Mouse (Mus musculus): ENCODE measurements around the gene Golga7b. TPM values are rescaled to one million over a fixed set of nuclear protein-coding genes. Genes with fewer than 3 reads are reported as not detected.

Golga7b gene
- polyA plus RNA-seq, 1 experiment from 2014 or later, result 7.7 TPM

DNA sequence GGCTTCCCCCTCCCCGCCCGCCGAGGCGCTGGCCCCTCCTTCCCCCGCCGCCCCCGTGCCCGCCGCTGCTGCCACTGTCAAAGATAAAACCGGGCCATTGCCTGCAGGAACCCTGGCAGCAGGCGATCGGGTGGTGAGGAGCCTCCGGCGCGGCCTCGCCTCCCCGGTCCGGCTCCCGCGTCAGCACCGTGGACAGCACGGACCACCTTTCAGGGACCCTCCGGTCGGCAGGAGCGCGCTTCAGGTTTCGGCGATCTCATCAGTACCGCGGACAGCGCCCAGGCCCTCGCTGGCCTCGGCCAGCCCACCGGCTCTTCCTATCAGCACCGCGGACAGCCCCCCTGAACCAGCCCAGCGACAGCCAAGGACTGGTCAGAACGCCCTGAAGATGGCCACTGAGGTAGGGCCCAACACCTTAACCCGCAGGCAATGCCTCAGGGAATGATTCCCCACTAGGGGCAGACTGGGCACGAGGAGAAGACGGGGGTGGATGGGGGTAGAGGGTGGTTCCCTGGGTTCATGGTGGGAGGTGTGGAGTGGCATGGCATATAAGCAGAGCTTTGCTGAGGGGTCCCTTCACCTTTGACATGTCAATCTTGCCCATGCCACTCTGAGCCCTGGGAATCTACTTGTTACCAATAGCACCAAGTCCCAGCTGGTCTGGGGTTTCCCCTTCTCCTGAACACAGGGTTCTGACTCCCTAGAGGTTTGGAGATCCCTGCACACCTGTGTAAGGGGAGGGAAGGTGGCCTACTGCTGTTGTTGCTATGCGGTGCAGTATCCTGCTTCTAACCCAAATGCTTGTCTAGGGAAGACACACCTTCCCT, 8.6 kb downstream of the Golga7b start:
- H3K4me2 ChIP-seq (replicated peaks), result peak overlapping the region; percentile 83
- no peaks in the 10 kb centered on the region for H3K9me3 ChIP-seq
- H3K4me3 ChIP-seq, result peak overlapping the region; percentile 56
- no peaks in the 10 kb centered on the region for H3K36me3 ChIP-seq
- 4% methylated on average over 33 of the region's 42 CpGs for WGBS
- H3K27me3 ChIP-seq, result peaks cover 34% of the 10 kb centered on the region
- peak overlapping the region; percentile 62 for H3K9ac ChIP-seq (replicated peaks)
- H3K4me1 ChIP-seq, result peaks cover 22% of the 10 kb centered on the region
- ATAC-seq (ENCODE audit: low FRiP score, low read depth), result peak; percentile 90
- peak overlapping the region; percentile 49; the same call in 1 of the 2 replicates for H3K27ac ChIP-seq (replicated peaks)

DNA sequence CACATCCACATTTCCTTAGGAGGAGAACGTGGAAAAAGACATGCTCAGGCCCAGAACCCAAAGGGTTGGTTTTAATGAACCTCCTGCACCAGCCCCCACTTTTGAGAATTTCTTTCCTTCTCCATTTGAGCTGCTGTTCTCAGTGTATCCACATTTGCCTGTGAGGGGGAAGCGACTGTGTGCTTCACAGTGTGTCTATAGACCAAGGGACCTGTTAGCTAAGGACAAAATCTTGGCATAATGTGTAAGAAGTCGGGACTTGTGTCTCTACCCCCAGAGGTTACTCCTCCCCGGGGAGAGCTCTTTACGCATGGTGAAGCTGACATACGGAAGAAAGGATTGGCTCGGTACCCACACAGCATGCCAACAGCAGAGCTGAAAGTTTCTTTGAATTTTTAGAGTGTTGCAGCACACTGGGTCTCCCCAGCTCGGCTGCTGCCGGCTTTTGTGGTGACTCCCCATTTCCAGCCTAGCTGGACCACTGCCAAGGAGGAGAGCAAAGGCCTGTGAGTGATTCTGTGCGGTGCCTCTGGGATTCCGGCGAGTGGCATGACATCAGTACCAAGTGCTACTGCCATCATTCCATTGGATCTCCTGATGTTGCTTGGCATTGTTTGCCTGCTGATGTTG, 9.4 kb downstream of the Golga7b start:
- Histone ChIP-seq H3K4me3 (peak overlapping the region; percentile 56), H3K9ac (replicated peaks) (no peak overlapping the region), H3K36me3 (no peaks in the 10 kb centered on the region), H3K9me3 (no peaks in the 10 kb centered on the region), H3K4me2 (replicated peaks) (peak overlapping the region; percentile 83), H3K27ac (replicated peaks) (no peak overlapping the region), H3K4me1 (peaks cover 22% of the 10 kb centered on the region), H3K27me3 (peaks cover 34% of the 10 kb centered on the region)
- 81% methylated on average over 12 of the region's 12 CpGs for WGBS
- no peak for ATAC-seq (ENCODE audit: low FRiP score, low read depth)

DNA sequence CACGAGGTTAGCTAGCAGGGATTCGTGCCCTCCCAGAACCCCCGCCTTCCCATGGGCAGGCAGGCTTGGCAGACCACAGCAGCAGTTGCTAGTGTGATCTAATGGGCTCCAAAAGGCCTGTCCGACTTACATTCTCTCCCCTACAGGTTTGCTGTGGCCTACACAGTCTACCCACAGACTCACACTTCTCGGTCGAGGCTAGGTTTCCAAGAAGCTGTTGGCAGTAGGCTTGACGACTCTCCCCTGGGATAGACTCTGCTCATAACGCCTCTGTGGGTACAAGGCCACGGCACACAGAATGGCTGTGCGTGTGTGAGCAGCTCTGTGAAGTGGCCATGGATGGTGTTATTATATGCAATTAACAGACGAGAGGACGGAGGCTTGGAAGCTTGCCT, 9.9 kb downstream of the Golga7b start:
- no peaks in the 10 kb centered on the region for H3K36me3 ChIP-seq
- no peaks in the 10 kb centered on the region for H3K9me3 ChIP-seq
- peaks cover 22% of the 10 kb centered on the region for H3K4me1 ChIP-seq
- no peak for ATAC-seq (ENCODE audit: low FRiP score, low read depth)
- H3K4me3 ChIP-seq, result no peak overlapping the region
- H3K4me2 ChIP-seq (replicated peaks), result no peak overlapping the region
- H3K9ac ChIP-seq (replicated peaks), result no peak overlapping the region
- H3K27ac ChIP-seq (replicated peaks), result no peak overlapping the region
- 89% methylated on average over 12 of the region's 12 CpGs for WGBS
- peaks cover 34% of the 10 kb centered on the region for H3K27me3 ChIP-seq

DNA sequence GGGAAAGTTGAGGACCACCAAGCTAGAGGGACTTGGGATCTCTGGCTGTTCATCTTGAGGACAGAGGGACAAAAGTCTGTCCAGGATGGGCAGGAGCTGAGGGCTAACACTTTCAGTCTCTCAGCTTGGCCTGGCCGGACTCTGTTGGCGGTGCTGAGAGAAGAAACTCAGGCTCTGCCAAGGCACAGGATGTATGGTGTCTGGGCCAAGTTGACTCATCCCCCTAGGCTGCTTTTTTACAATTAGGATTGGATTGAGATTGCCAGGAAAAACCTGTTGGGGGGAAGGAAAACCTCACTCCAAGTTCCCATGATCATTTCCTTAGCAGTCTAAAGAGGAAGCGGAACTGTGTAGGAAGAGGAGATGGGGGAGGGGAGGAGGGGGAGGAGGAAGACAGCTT, 10.7 kb downstream of the Golga7b start:
- Histone ChIP-seq H3K27ac (replicated peaks) (no peak overlapping the region), H3K27me3 (peaks cover 32% of the 10 kb centered on the region), H3K9ac (replicated peaks) (no peak overlapping the region), H3K36me3 (no peaks in the 10 kb centered on the region), H3K9me3 (no peaks in the 10 kb centered on the region), H3K4me3 (no peak overlapping the region), H3K4me2 (replicated peaks) (no peak overlapping the region), H3K4me1 (peaks cover 22% of the 10 kb centered on the region)
- ATAC-seq (ENCODE audit: low FRiP score, low read depth), result no peak
- WGBS, result 82% methylated on average over 3 of the region's 3 CpGs

DNA sequence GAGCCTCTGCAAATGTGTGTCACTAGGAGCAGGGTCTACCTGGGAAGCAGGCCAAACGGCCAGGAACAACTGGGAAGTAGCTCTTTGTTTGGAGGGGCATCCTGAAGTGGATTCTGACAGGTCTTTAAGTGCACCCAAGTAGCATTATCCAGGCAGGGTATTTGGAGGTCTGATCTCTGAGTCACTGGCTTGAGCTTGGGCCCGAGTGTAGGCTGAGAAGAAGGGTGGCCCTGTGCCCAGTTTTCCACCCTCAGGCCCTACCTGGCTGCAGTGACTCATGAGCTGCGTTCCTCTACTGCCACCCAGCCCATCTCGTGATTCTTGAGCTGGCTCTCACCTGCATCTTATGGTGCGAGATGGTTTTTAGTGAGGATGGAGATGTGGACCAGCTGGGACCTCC, 11.2 kb downstream of the Golga7b start:
- H3K9ac ChIP-seq (replicated peaks), result no peak overlapping the region
- no peaks in the 10 kb centered on the region for H3K36me3 ChIP-seq
- 68% methylated on average over 5 of the region's 5 CpGs for WGBS
- ATAC-seq (ENCODE audit: low FRiP score, low read depth), result no peak
- no peaks in the 10 kb centered on the region for H3K9me3 ChIP-seq
- peaks cover 27% of the 10 kb centered on the region for H3K27me3 ChIP-seq
- H3K4me1 ChIP-seq, result peaks cover 22% of the 10 kb centered on the region
- no peak overlapping the region for H3K27ac ChIP-seq (replicated peaks)
- H3K4me3 ChIP-seq, result no peak overlapping the region
- no peak overlapping the region for H3K4me2 ChIP-seq (replicated peaks)

DNA sequence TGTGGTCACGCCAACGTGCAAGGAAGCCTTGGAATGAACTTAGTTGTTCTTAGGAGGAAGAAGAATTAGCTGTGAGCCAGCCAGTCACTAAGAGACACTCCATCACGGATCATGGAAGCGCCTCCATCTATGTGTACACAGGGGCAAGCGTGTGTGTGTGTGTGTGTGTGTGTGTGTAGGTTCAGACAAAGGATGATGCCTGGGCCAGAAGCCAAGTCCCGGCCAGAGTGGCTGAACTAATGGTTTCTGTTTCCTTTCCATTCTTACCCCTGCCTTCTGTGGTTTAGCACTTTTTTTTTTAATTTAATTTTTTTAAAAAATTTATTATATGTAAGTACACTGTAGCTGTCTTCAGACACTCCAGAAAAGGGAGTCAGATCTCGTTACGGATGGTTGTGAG, 13.1 kb downstream of the Golga7b start:
- H3K27ac ChIP-seq (replicated peaks), result no peak overlapping the region
- ATAC-seq (ENCODE audit: low FRiP score, low read depth), result no peak

DNA sequence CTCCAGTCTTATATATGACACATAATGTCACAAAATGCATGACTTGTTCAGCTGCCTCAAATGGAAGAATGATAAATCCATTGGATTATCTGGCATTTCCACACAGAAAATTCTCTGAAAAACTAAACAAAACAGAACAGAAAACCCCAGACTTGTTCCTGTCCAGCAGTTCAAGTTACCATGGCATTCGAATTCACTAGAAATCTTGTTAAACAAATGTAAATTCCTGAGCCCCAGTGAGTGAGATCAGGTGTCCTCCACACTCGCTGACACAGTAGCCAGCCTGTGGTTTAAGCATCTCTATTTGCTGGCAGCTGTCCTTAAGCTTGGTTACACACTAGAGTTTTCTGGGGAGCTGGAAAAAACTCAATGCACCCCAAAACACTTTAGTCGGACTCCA, 16.1 kb downstream of the Golga7b start:
- Histone ChIP-seq H3K27ac (replicated peaks) (no peak overlapping the region), H3K9me3 (no peaks in the 10 kb centered on the region), H3K4me1 (peaks cover 5% of the 10 kb centered on the region), H3K4me2 (replicated peaks) (no peak overlapping the region), H3K27me3 (peaks cover 20% of the 10 kb centered on the region), H3K9ac (replicated peaks) (no peak overlapping the region), H3K4me3 (no peak overlapping the region), H3K36me3 (peaks cover 6% of the 10 kb centered on the region; the same call in 1 of the 2 replicates)
- 45% methylated on average over 3 of the region's 3 CpGs for WGBS
- ATAC-seq (ENCODE audit: low FRiP score, low read depth), result no peak

More for the DNA sequence above, 13.1 kb downstream of the Golga7b start:
- Histone ChIP-seq H3K9me3 (no peaks in the 10 kb centered on the region), H3K4me2 (replicated peaks) (no peak overlapping the region), H3K27me3 (peaks cover 18% of the 10 kb centered on the region), H3K36me3 (no peaks in the 10 kb centered on the region), H3K4me3 (no peak overlapping the region), H3K9ac (replicated peaks) (no peak overlapping the region), H3K4me1 (peaks cover 15% of the 10 kb centered on the region)
- 85% methylated on average over 8 of the region's 8 CpGs for WGBS

DNA sequence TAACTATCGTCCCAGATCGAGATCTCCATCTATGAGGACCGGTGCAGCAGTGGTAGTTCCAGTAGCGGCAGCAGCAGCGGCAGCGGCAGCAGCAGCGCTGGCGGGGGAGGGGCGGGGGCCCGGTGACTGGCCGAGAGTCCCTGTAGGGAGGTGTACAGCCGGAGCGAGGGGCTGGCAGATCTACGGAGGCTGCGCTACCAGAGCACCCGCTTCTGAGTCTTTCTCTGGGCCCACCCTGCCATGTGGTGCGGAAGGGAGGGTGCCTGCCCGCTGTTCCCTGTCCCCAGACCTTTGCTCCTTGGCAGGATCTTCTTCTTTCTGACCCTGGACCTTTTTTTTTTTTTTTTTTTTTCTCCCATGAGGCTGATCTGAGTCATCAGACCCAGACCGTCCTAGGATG, 21.0 kb downstream of the Golga7b start:
- peaks cover 6% of the 10 kb centered on the region for H3K4me1 ChIP-seq
- peak overlapping the region; percentile 29 for H3K4me3 ChIP-seq
- H3K36me3 ChIP-seq, result peaks cover 6% of the 10 kb centered on the region; the same call in 1 of the 2 replicates
- H3K27ac ChIP-seq (replicated peaks), result no peak overlapping the region
- ATAC-seq (ENCODE audit: low FRiP score, low read depth), result no peak
- peak overlapping the region; percentile 55 for H3K4me2 ChIP-seq (replicated peaks)
- 2% methylated on average over 19 of the region's 19 CpGs for WGBS
- H3K9ac ChIP-seq (replicated peaks), result peak overlapping the region; percentile 24; the same call in 1 of the 2 replicates
- H3K9me3 ChIP-seq, result no peaks in the 10 kb centered on the region
- H3K27me3 ChIP-seq, result peaks cover 40% of the 10 kb centered on the region

DNA sequence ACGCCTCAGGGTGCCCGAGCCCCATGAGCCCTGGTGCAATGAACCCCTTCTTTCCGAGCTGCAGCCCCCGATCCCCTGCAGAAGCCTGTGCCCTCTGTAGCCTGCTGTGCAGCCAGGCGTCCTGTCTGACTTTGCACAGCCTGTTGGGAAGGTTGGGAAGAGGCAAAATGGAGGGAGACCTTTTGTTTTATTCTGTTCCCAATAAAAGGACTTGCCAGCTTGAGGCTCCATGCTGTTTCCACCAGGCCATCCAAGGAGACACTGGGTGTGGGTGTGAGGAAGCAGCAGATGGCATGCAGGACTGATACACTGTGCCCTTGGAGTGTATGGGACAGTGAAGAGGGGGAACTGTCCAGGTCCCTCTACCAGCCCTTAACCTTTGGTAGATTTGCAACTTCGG, 22.7 kb downstream of the Golga7b start:
- no peak overlapping the region for H3K27ac ChIP-seq (replicated peaks)
- WGBS, result 61% methylated on average over 6 of the region's 6 CpGs
- H3K36me3 ChIP-seq, result peaks cover 6% of the 10 kb centered on the region; the same call in 1 of the 2 replicates
- H3K4me2 ChIP-seq (replicated peaks), result no peak overlapping the region
- H3K4me3 ChIP-seq, result no peak overlapping the region
- H3K4me1 ChIP-seq, result peaks cover 6% of the 10 kb centered on the region
- H3K27me3 ChIP-seq, result peaks cover 39% of the 10 kb centered on the region
- no peaks in the 10 kb centered on the region for H3K9me3 ChIP-seq
- H3K9ac ChIP-seq (replicated peaks), result no peak overlapping the region
- no peak for ATAC-seq (ENCODE audit: low FRiP score, low read depth)

DNA sequence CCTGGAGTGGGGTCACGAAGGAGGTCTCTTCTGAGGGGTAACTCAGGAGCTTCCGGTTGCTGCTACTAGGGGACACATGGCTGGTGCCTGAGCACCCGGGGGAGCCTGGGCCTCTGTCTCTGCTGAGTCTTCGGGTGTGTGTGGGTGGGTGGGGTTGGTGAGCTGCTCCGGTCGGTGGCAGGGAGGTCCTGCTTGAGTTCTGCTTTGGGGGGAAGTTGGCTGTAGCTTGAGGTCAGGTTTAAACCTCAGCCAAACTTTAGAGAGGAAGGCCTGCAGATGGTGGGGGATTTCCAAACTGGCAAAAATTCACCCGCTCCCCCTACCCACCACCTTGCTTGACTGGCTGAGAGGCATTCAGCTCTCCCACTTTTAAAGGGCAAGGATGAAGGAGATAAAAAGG, 23.8 kb downstream of the Golga7b start:
- Histone ChIP-seq H3K27ac (replicated peaks) (no peak overlapping the region), H3K36me3 (peaks cover 6% of the 10 kb centered on the region; the same call in 1 of the 2 replicates), H3K4me2 (replicated peaks) (no peak overlapping the region), H3K4me1 (peaks cover 6% of the 10 kb centered on the region), H3K9me3 (no peaks in the 10 kb centered on the region), H3K9ac (replicated peaks) (no peak overlapping the region), H3K27me3 (peaks cover 33% of the 10 kb centered on the region), H3K4me3 (no peak overlapping the region)
- 76% methylated on average over 7 of the region's 7 CpGs for WGBS
- no peak for ATAC-seq (ENCODE audit: low FRiP score, low read depth)

DNA sequence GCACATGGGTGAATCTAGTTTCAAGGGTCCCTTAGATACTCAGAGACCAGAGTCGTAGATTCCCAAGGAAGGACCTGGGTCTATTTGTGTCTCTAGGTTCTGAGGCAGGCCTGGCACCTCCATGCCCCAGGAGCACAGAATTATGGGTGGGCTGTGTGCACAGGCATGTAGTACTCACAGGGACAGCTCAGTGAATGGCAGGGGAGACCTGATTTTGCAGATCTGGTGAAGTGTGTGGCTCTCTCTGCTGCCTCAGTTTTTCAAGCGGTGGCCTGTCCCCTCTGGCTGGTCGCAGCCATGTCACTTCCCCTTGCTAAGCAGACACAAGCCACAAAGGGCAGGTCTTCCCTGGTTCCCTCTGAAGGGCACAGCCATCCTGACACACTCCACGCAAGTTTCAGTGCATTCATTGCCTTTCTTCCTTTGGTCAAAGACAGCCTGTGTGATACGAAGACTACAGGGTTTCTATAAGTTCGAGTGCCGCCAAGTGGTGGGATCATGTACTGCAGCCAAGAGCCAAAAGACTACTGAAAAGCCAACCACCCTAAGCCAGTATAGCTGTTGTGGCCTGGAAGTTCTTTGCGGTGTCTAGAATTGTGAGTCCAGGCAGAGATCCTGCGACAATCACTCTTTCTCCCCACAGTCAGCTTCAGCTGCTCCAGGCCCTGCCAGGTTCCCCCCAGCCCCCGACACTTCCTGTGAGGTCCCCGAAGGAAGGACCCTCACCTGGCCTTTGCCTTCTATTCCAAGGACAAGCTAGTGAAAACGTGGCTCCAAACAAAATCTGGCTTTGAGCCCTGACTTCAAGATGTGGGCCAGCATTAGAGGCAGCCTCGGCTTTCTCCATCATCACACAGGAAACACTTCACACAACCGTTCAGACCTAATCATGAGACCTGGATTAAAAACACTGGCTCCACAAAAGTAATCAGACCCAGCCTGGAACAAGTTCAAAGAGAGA, 24.9 kb downstream of the Golga7b start:
- H3K4me3 ChIP-seq, result no peak overlapping the region
- no peak overlapping the region for H3K9ac ChIP-seq (replicated peaks)
- no peak for ATAC-seq (ENCODE audit: low FRiP score, low read depth)
- H3K9me3 ChIP-seq, result no peaks in the 10 kb centered on the region
- no peaks in the 10 kb centered on the region for H3K36me3 ChIP-seq
- peaks cover 6% of the 10 kb centered on the region for H3K4me1 ChIP-seq
- no peak overlapping the region for H3K27ac ChIP-seq (replicated peaks)
- H3K27me3 ChIP-seq, result peaks cover 24% of the 10 kb centered on the region
- 43% methylated on average over 14 of the region's 14 CpGs for WGBS
- H3K4me2 ChIP-seq (replicated peaks), result no peak overlapping the region

Measured in midbrain, embryonic 12.5 days (tissue).